Mouse (Mus musculus): ENCODE measurements at regions not wholly inside any gene's neighbourhood (a gene's known extent, or its start where the extent isn't known, plus 50 kb on each side); places are given as distances from the start of the nearest gene placed in this dataset.
A peak's percentile ranks its signal among the peaks of the same experiment; 100 is the strongest.
"Not testable (repeated sequence)": the region's sequence is repeated elsewhere in the genome, so short reads cannot be mapped to it uniquely, and the experiment has no call there.

GRCm38 (mm10) chr14:104827404-104827803 lies 305.0 kb upstream of the Rnf219 start:
- no peak for DNase-seq (ENCODE audit: low spot score)

GRCm38 (mm10) chr14:104824926-104825325 lies 302.5 kb upstream of the Rnf219 start:
- DNase-seq (ENCODE audit: low spot score) = no peak

- no peak for DNase-seq (ENCODE audit: low spot score)
Measured at GRCm38 (mm10) chr14:104824224-104824623, 301.8 kb upstream of the Rnf219 start.

GRCm38 (mm10) chr14:104821903-104822573 lies 299.6 kb upstream of the Rnf219 start:
- DNase-seq (ENCODE audit: low spot score) = no peak

GRCm38 (mm10) chr14:104819106-104819505 lies 296.7 kb upstream of the Rnf219 start:
- DNase-seq (ENCODE audit: low spot score) = no peak

- peak; percentile 76 for DNase-seq (ENCODE audit: low spot score)
Measured at GRCm38 (mm10) chr14:104813977-104814584, 291.6 kb upstream of the Rnf219 start.

GRCm38 (mm10) chr14:104812006-104812405 lies 289.6 kb upstream of the Rnf219 start:
- no peak for DNase-seq (ENCODE audit: low spot score)

- DNase-seq (ENCODE audit: low spot score) = no peak
Measured at GRCm38 (mm10) chr14:104805332-104805731, 282.9 kb upstream of the Rnf219 start.

GRCm38 (mm10) chr14:104796348-104796965 lies 274.0 kb upstream of the Rnf219 start:
- no peak for DNase-seq (ENCODE audit: low spot score)

GRCm38 (mm10) chr14:104789346-104789745 lies 266.9 kb upstream of the Rnf219 start:
- DNase-seq (ENCODE audit: low spot score) = no peak

- DNase-seq (ENCODE audit: low spot score) = no peak
Measured at GRCm38 (mm10) chr14:104785066-104785465, 262.6 kb upstream of the Rnf219 start.

- DNase-seq (ENCODE audit: low spot score) = no peak
Measured at GRCm38 (mm10) chr14:104769938-104770337, 247.5 kb upstream of the Rnf219 start.

GRCm38 (mm10) chr14:104734213-104734612 lies 211.8 kb upstream of the Rnf219 start:
- no peak for DNase-seq (ENCODE audit: low spot score)

GRCm38 (mm10) chr14:104732036-104732435 lies 209.6 kb upstream of the Rnf219 start:
- DNase-seq (ENCODE audit: low spot score) = no peak

GRCm38 (mm10) chr14:104731319-104731995 lies 209.0 kb upstream of the Rnf219 start:
- no peak for DNase-seq (ENCODE audit: low spot score)

- DNase-seq (ENCODE audit: low spot score) = not testable (repeated sequence)
Measured at GRCm38 (mm10) chr14:104715651-104716050, 193.2 kb upstream of the Rnf219 start.

GRCm38 (mm10) chr14:104702283-104702893 lies 179.9 kb upstream of the Rnf219 start:
- DNase-seq (ENCODE audit: low spot score) = no peak

- DNase-seq (ENCODE audit: low spot score) = no peak
Measured at GRCm38 (mm10) chr14:104698962-104699361, 176.5 kb upstream of the Rnf219 start.

- no peak for DNase-seq (ENCODE audit: low spot score)
Measured at GRCm38 (mm10) chr14:104695101-104695500, 172.7 kb upstream of the Rnf219 start.

- DNase-seq (ENCODE audit: low spot score) = no peak
Measured at GRCm38 (mm10) chr14:104694174-104694803, 171.8 kb upstream of the Rnf219 start.

- DNase-seq (ENCODE audit: low spot score) = no peak
Measured at GRCm38 (mm10) chr14:104692616-104693015, 170.2 kb upstream of the Rnf219 start.

GRCm38 (mm10) chr14:104688440-104688839 lies 166.0 kb upstream of the Rnf219 start:
- DNase-seq (ENCODE audit: low spot score) = no peak

Measured in adipocyte (in vitro differentiated cells).